Mouse (Mus musculus) kidney, adult 2 months (tissue): Measurements from ENCODE around the gene Abca13. TPM values are rescaled to one million over a fixed set of nuclear protein-coding genes. Genes with fewer than 3 reads are reported as not detected.
"Not testable (repeated sequence)": the region's sequence is repeated elsewhere in the genome, so short reads cannot be mapped to it uniquely, and the experiment has no call there.

Source experiments
- DNase-seq: peaks from one replicate; pipeline ENCODE4 v3.0.0; 2021
- H3K27ac ChIP-seq: fragments of 200-500 bp; 2 replicates; pipeline ENCODE4 v1.5.1; 2012; ENCODE audit warnings: low read depth, low read length, control low read depth, inconsistent platforms; ENCODE audit not compliant: insufficient read depth
- H3K27me3 ChIP-seq: fragments of 200-500 bp; replicated peaks from 2 replicates; pipeline ENCODE4 v1.6.1; 2012; ENCODE audit warnings: mild to moderate bottlenecking, moderate library complexity, low read length, inconsistent platforms; ENCODE audit not compliant: control insufficient read depth, insufficient read depth
- H3K36me3 ChIP-seq: fragments of 200-500 bp; 2 replicates; pipeline ENCODE4 v1.6.1; 2012; ENCODE audit warnings: mild to moderate bottlenecking, moderate library complexity, low read length, inconsistent platforms; ENCODE audit not compliant: control insufficient read depth, insufficient read depth
- H3K4me1 ChIP-seq: fragments of 200-500 bp; 2 replicates; pipeline ENCODE4 v1.6.1; 2011; ENCODE audit warnings: low read length; ENCODE audit not compliant: control insufficient read depth, insufficient read depth
- H3K4me3 ChIP-seq: fragments of 200-500 bp; 2 replicates; pipeline ENCODE4 v1.5.1; 2011; ENCODE audit warnings: mild to moderate bottlenecking, low read depth, low read length, control low read depth; ENCODE audit not compliant: insufficient read depth
- CTCF ChIP-seq: fragments of 200-500 bp; conservative IDR thresholded peaks from 2 replicates; pipeline ENCODE4 v1.5.1; 2011; ENCODE audit warnings: low read depth, mild to moderate bottlenecking, control low read depth, low read length, moderate library complexity, mixed read lengths; ENCODE audit not compliant: insufficient read depth, insufficient read length
- POLR2A ChIP-seq: fragments of 200-500 bp; IDR thresholded peaks from one replicate; pipeline ENCODE4 v1.6.1; 2011; ENCODE audit warnings: low read depth, low read length, control low read depth
- WGBS: fragments of 180-500 bp; shearing (Covaris S2); methylation state at CpG from one replicate; pipeline ENCODE4 v1.1.7; 2018; 5-methylcytosine and 5-hydroxymethylcytosine counted together
- polyA plus RNA-seq: library from polyadenylated mRNA; depleted of rRNA; stranded (reverse); fragments of >200 nt; gene quantifications from 2 replicates; pipeline ENCODE4 v1.2.3, GENCODE M21; 2012

The Abca13 gene
- polyA plus RNA-seq, 1 experiment, result 7.6 TPM

- WGBS, result 66% methylated on average over 2 of the region's 2 CpGs
- H3K27ac ChIP-seq, result peak overlapping the region; percentile 92; the same call in 1 of the 2 replicates
- no peaks in the 10 kb centered on the region for H3K36me3 ChIP-seq
- H3K27me3 ChIP-seq, result no peaks in the 10 kb centered on the region
- DNase-seq, result peak; percentile 55
- H3K4me1 ChIP-seq, result no peaks in the 10 kb centered on the region
- H3K4me3 ChIP-seq, result no peak overlapping the region
- TF ChIP-seq POLR2A (no peak), CTCF (no peak)
Observed at GRCm38 (mm10) chr11:9167331-9167730, 24.4 kb upstream of the Abca13 start.

GRCm38 (mm10) chr11:9181477-9181876 is 10.3 kb upstream of the Abca13 start:
- Histone ChIP-seq H3K27me3 (no peaks in the 10 kb centered on the region), H3K27ac (no peak overlapping the region), H3K4me3 (no peak overlapping the region), H3K4me1 (no peaks in the 10 kb centered on the region), H3K36me3 (no peaks in the 10 kb centered on the region)
- DNase-seq, result no peak
- WGBS, result 85% methylated on average over 1 of the region's 1 CpGs
- TF ChIP-seq CTCF (no peak), POLR2A (no peak)

- H3K4me1 ChIP-seq, H3K4me3 ChIP-seq, H3K27me3 ChIP-seq, H3K36me3 ChIP-seq, H3K27ac ChIP-seq, DNase-seq: not testable (repeated sequence)
Observed at GRCm38 (mm10) chr11:9189471-9189870, 2.3 kb upstream of the Abca13 start.

GRCm38 (mm10) chr11:9190772-9191554 is 779 bp upstream of the Abca13 start:
- peaks cover 4% of the 10 kb centered on the region for H3K4me1 ChIP-seq
- WGBS, result 37% methylated on average over 10 of the region's 11 CpGs
- DNase-seq, result peak; percentile 83
- H3K27me3 ChIP-seq, result no peaks in the 10 kb centered on the region
- H3K27ac ChIP-seq, result peak overlapping the region; percentile 92
- H3K36me3 ChIP-seq, result no peaks in the 10 kb centered on the region
- TF ChIP-seq CTCF, result no peak
- no peak for TF ChIP-seq POLR2A
- H3K4me3 ChIP-seq, result 0 out of 2 replicates have a peak overlapping the region, but pooled peaks have one; percentile 41

GRCm38 (mm10) chr11:9194861-9195260 is 3.1 kb downstream of the Abca13 start:
- Histone ChIP-seq H3K27me3 (no peaks in the 10 kb centered on the region), H3K4me1 (peaks cover 4% of the 10 kb centered on the region), H3K36me3 (no peaks in the 10 kb centered on the region), H3K4me3 (no peak overlapping the region), H3K27ac (no peak overlapping the region)
- WGBS, result 92% methylated on average over 3 of the region's 3 CpGs
- no peak for TF ChIP-seq CTCF
- no peak for DNase-seq

- 54% methylated on average over 2 of the region's 2 CpGs for WGBS
- TF ChIP-seq POLR2A (no peak), CTCF (no peak)
Observed at GRCm38 (mm10) chr11:9199868-9200267, 8.1 kb downstream of the Abca13 start.

GRCm38 (mm10) chr11:9210707-9211106 is 19.0 kb downstream of the Abca13 start:
- no peaks in the 10 kb centered on the region for H3K4me1 ChIP-seq
- TF ChIP-seq CTCF (no peak), POLR2A (no peak)
- 43% methylated on average over 8 of the region's 8 CpGs for WGBS
- H3K27ac ChIP-seq, result no peak overlapping the region
- H3K4me3 ChIP-seq, result no peak overlapping the region
- no peaks in the 10 kb centered on the region for H3K36me3 ChIP-seq
- H3K27me3 ChIP-seq, result no peaks in the 10 kb centered on the region
- DNase-seq, result no peak

More at GRCm38 (mm10) chr11:9199868-9200267, 8.1 kb downstream of the Abca13 start:
- Histone ChIP-seq H3K27me3 (no peaks in the 10 kb centered on the region; the same call in 1 of the 2 replicates), H3K36me3 (no peaks in the 10 kb centered on the region), H3K4me1 (no peaks in the 10 kb centered on the region; the same call in 1 of the 2 replicates), H3K4me3 (no peak overlapping the region), H3K27ac (no peak overlapping the region)
- DNase-seq, result no peak
